Mouse (Mus musculus) stomach, postnatal 0 days (tissue): Measurements from ENCODE around the gene Kifc1.

Experiments
- CTCF ChIP-seq: IDR thresholded peaks from 2 replicates; pipeline ENCODE4 v1.5.1; 2016; ENCODE audit warnings: antibody characterized with exemption, low read depth, mild to moderate bottlenecking, moderate library complexity
- EP300 ChIP-seq: optimal IDR thresholded peaks from 2 replicates; pipeline ENCODE3; 2016; ENCODE audit warnings: antibody characterized with exemption

DNA sequence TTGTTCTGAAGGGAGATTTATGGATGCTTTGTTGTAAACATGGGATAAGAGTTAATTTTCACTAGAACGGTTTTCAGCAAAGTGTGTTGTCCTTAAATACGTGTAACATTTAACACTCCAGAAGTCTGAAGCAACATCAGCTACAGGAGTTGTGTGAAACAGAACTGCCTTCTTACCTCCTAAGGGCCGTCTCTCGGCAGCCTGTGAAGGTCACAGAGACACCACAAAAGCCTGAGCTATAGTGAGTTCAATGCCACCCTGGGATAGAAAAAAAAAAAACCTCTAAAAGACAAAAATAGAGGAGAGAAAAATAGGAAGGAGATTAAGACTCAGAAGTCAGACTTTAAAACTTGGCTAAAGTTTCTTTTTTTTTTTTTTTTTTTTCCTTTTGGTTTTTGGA, 11.6 kb upstream of the Kifc1 start:
- no peak for TF ChIP-seq CTCF
- no peak for TF ChIP-seq EP300
